Mouse (Mus musculus): ENCODE measurements at regions not wholly inside any gene's neighbourhood (a gene's known extent, or its start where the extent isn't known, plus 50 kb on each side); places are given as distances from the start of the nearest gene placed in this dataset.

GRCm38 (mm10) chr2:56975680-56976079 lies 148.1 kb downstream of the Nr4a2 start:
- H3K4me3 ChIP-seq (ENCODE audit: low read depth, low read length) = no peak overlapping the region
- ATAC-seq (ENCODE audit: insufficient read depth, low read depth) (no peak), DNase-seq (ENCODE audit: low spot score) (no peak)
- H3K27ac ChIP-seq (ENCODE audit: low read depth) = no peak overlapping the region
- 74% methylated on average over 1 of the region's 1 CpGs for WGBS
- no peaks in the 10 kb centered on the region for H3K36me3 ChIP-seq (replicated peaks; ENCODE audit: control insufficient read depth, insufficient read depth, low read length)
- H3K9ac ChIP-seq (replicated peaks; ENCODE audit: low read depth, low read length) = no peak overlapping the region
- no peak overlapping the region for H3K4me2 ChIP-seq (ENCODE audit: low read depth, low read length)
- no peaks in the 10 kb centered on the region for H3K9me3 ChIP-seq (replicated peaks; ENCODE audit: control insufficient read depth, low read length)
- no peaks in the 10 kb centered on the region for H3K4me1 ChIP-seq (ENCODE audit: control insufficient read depth, insufficient read depth)
- H3K27me3 ChIP-seq (ENCODE audit: control insufficient read depth, insufficient read depth, low read length) = no peaks in the 10 kb centered on the region
- no peak for TF ChIP-seq EP300 (IDR thresholded peaks at IDR 0.05; ENCODE audit: low read depth)
- TF ChIP-seq CTCF (IDR thresholded peaks at IDR 0.05; ENCODE audit: low read depth) = no peak

DNA sequence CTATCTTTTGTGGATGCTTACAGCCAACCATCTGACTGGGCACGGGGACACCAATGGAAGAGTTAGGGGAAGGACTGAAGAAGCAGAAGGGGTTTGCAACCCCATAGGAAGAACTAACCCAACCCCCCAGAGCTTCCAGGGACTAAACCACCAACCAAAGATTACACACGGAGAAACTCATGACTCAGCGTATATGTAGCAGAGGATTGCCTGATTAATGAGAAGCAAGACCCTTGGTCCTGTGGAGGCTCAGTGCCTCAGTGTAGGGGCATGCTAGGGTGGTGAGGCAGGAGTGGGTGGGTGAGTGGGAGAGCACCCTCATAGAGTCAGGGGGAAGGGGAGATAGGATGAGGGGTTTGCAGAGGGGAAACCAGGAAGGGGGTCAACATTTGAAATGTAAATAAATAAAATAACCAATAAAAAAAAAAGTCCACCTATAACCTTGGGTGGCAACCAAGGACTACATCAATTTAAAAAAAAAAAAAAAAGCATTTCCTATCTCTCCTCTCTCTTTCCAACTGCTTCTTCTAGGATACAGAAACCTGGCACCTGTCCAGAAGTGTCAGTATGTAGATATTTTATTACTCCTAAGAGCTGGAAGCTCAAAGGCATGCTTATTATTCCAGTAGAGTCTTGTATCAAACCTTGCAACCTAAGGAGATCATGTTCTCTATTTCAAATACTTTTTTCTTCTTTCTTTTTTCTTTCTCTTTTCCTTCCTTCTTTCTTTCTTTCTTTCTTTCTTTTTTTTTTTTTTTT lies 159.7 kb downstream of the Nr4a2 start:
- no peak for ATAC-seq (ENCODE audit: insufficient read depth, low read depth)
- DNase-seq (ENCODE audit: low spot score) = no peak
- WGBS = 77% methylated on average over 3 of the region's 3 CpGs
- no peak overlapping the region for H3K9ac ChIP-seq (replicated peaks; ENCODE audit: low read depth, low read length)
- H3K4me3 ChIP-seq (ENCODE audit: low read depth, low read length) = no peak overlapping the region
- no peaks in the 10 kb centered on the region for H3K9me3 ChIP-seq (replicated peaks; ENCODE audit: control insufficient read depth, low read length)
- no peak overlapping the region for H3K27ac ChIP-seq (ENCODE audit: low read depth)
- TF ChIP-seq CTCF (IDR thresholded peaks at IDR 0.05; ENCODE audit: low read depth) (no peak), EP300 (IDR thresholded peaks at IDR 0.05; ENCODE audit: low read depth) (no peak)
- no peaks in the 10 kb centered on the region for H3K36me3 ChIP-seq (replicated peaks; ENCODE audit: control insufficient read depth, insufficient read depth, low read length)
- H3K4me1 ChIP-seq (ENCODE audit: control insufficient read depth, insufficient read depth) = no peaks in the 10 kb centered on the region
- no peak overlapping the region for H3K4me2 ChIP-seq (ENCODE audit: low read depth, low read length)
- H3K27me3 ChIP-seq (ENCODE audit: control insufficient read depth, insufficient read depth, low read length) = no peaks in the 10 kb centered on the region

- DNase-seq (ENCODE audit: low spot score) = no peak
- TF ChIP-seq CTCF (IDR thresholded peaks at IDR 0.05; ENCODE audit: low read depth) (no peak), EP300 (IDR thresholded peaks at IDR 0.05; ENCODE audit: low read depth) (no peak)
- WGBS = 61% methylated on average over 4 of the region's 4 CpGs
- Histone ChIP-seq H3K4me2 (ENCODE audit: low read depth, low read length) (no peak overlapping the region), H3K4me1 (ENCODE audit: control insufficient read depth, insufficient read depth) (no peaks in the 10 kb centered on the region), H3K9ac (replicated peaks; ENCODE audit: low read depth, low read length) (no peak overlapping the region), H3K27me3 (ENCODE audit: control insufficient read depth, insufficient read depth, low read length) (no peaks in the 10 kb centered on the region), H3K27ac (ENCODE audit: low read depth) (no peak overlapping the region), H3K36me3 (replicated peaks; ENCODE audit: control insufficient read depth, insufficient read depth, low read length) (no peaks in the 10 kb centered on the region), H3K4me3 (ENCODE audit: low read depth, low read length) (no peak overlapping the region), H3K9me3 (replicated peaks; ENCODE audit: control insufficient read depth, low read length) (no peaks in the 10 kb centered on the region)
- ATAC-seq (ENCODE audit: insufficient read depth, low read depth) = no peak
Measured at GRCm38 (mm10) chr2:56959695-56960094, 164.1 kb downstream of the Nr4a2 start.

- Histone ChIP-seq H3K4me1 (ENCODE audit: control insufficient read depth, insufficient read depth) (no peaks in the 10 kb centered on the region), H3K27me3 (ENCODE audit: control insufficient read depth, insufficient read depth, low read length) (no peaks in the 10 kb centered on the region), H3K9me3 (replicated peaks; ENCODE audit: control insufficient read depth, low read length) (no peaks in the 10 kb centered on the region), H3K9ac (replicated peaks; ENCODE audit: low read depth, low read length) (no peak overlapping the region), H3K27ac (ENCODE audit: low read depth) (no peak overlapping the region), H3K4me3 (ENCODE audit: low read depth, low read length) (no peak overlapping the region), H3K36me3 (replicated peaks; ENCODE audit: control insufficient read depth, insufficient read depth, low read length) (no peaks in the 10 kb centered on the region), H3K4me2 (ENCODE audit: low read depth, low read length) (no peak overlapping the region)
- TF ChIP-seq CTCF (IDR thresholded peaks at IDR 0.05; ENCODE audit: low read depth) = no peak
- TF ChIP-seq EP300 (IDR thresholded peaks at IDR 0.05; ENCODE audit: low read depth) = no peak
- WGBS = 73% methylated on average over 8 of the region's 8 CpGs
- DNase-seq (ENCODE audit: low spot score) (no peak), ATAC-seq (ENCODE audit: insufficient read depth, low read depth) (no peak)
Measured at GRCm38 (mm10) chr2:56953337-56953736, 170.5 kb downstream of the Nr4a2 start.

DNA sequence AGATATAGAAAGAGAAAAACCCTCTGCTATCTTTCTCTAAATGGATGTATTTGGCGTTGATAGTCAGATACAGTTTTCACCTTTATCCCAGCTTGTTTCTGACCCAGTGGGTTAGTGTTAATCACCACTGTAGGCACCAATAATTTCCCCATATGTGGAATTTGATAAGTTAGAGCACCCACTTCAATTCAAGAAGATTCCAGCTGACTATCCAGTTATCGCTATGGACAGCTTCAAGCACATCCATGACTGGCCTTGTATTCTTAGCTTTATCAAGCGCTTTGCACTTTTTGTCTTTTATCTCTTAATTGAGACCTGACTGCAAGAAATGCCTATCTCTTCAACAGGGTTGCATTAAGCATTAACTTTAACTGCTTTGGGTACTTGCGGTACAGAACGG lies 211.3 kb downstream of the Nr4a2 start:
- H3K9ac ChIP-seq (replicated peaks; ENCODE audit: low read depth, low read length) = no peak overlapping the region
- H3K4me1 ChIP-seq (ENCODE audit: control insufficient read depth, insufficient read depth) = no peaks in the 10 kb centered on the region
- H3K9me3 ChIP-seq (replicated peaks; ENCODE audit: control insufficient read depth, low read length) = no peaks in the 10 kb centered on the region
- 79% methylated on average over 5 of the region's 5 CpGs for WGBS
- no peak overlapping the region for H3K4me2 ChIP-seq (ENCODE audit: low read depth, low read length)
- ATAC-seq (ENCODE audit: insufficient read depth, low read depth) = no peak
- no peak for TF ChIP-seq EP300 (IDR thresholded peaks at IDR 0.05; ENCODE audit: low read depth)
- TF ChIP-seq CTCF (IDR thresholded peaks at IDR 0.05; ENCODE audit: low read depth) = no peak
- no peaks in the 10 kb centered on the region for H3K27me3 ChIP-seq (ENCODE audit: control insufficient read depth, insufficient read depth, low read length)
- no peaks in the 10 kb centered on the region for H3K36me3 ChIP-seq (replicated peaks; ENCODE audit: control insufficient read depth, insufficient read depth, low read length)
- no peak for DNase-seq (ENCODE audit: low spot score)
- H3K4me3 ChIP-seq (ENCODE audit: low read depth, low read length) = no peak overlapping the region
- H3K27ac ChIP-seq (ENCODE audit: low read depth) = no peak overlapping the region

All from heart, postnatal 0 days (tissue).